Mouse (Mus musculus) limb, embryonic 14.5 days (tissue): ENCODE results near the gene Plekho1. TPM values are rescaled to one million over a fixed set of nuclear protein-coding genes. Genes with fewer than 3 reads are reported as not detected.

Experiments
- ATAC-seq: fragments of 200-750 bp; cut with Nextera tagmentation; 2 replicates; pipeline ENCODE4 v1.8.0; 2017; ENCODE audit warnings: low read depth, moderate number of reproducible peaks, moderate TSS enrichment; ENCODE audit not compliant: low FRiP score
- DNase-seq: peaks from one replicate; pipeline ENCODE4 v3.0.0-alpha.2; 2015; ENCODE audit warnings: low spot score
- H3K27ac ChIP-seq: fragments of 300-500 bp; sonication (generic); replicated peaks from 2 replicates; pipeline ENCODE4 v1.5.1; 2014; ENCODE audit warnings: low read depth, mild to moderate bottlenecking, low read length, moderate library complexity, mixed read lengths
- H3K27me3 ChIP-seq: fragments of 300-500 bp; sonication (generic); 2 replicates; pipeline ENCODE4 v1.6.1; 2014; ENCODE audit warnings: low read length, mixed read lengths; ENCODE audit not compliant: control insufficient read depth, insufficient read depth
- H3K36me3 ChIP-seq: fragments of 300-500 bp; sonication (generic); 2 replicates; pipeline ENCODE4 v1.6.1; 2014; ENCODE audit warnings: mild to moderate bottlenecking, low read length, moderate library complexity, mixed read lengths; ENCODE audit not compliant: control insufficient read depth, insufficient read depth
- H3K4me1 ChIP-seq: fragments of 300-500 bp; sonication (generic); 2 replicates; pipeline ENCODE4 v1.6.1; 2014; ENCODE audit warnings: antibody characterized with exemption, low read length, mixed read lengths; ENCODE audit not compliant: control insufficient read depth, insufficient read depth
- H3K4me2 ChIP-seq: fragments of 300-500 bp; sonication (generic); replicated peaks from 2 replicates; pipeline ENCODE4 v1.6.1; 2014; ENCODE audit warnings: low read depth, mild to moderate bottlenecking, low read length, moderate library complexity; ENCODE audit not compliant: severe bottlenecking
- H3K4me3 ChIP-seq: fragments of 300-500 bp; sonication (generic); replicated peaks from 2 replicates; pipeline ENCODE4 v1.5.1; 2014; ENCODE audit warnings: low read length
- H3K9ac ChIP-seq: fragments of 300-500 bp; sonication (generic); 2 replicates; pipeline ENCODE4 v1.6.1; 2014; ENCODE audit warnings: mild to moderate bottlenecking, low read depth, low read length, moderate library complexity; ENCODE audit not compliant: severe bottlenecking
- H3K9me3 ChIP-seq: fragments of 300-500 bp; sonication (generic); 2 replicates; pipeline ENCODE4 v1.6.1; 2016; ENCODE audit warnings: low read length; ENCODE audit not compliant: control insufficient read depth
- POLR2A ChIP-seq: fragments of 200-500 bp; IDR thresholded peaks from 2 replicates; pipeline ENCODE4 v1.8.0; 2012; ENCODE audit warnings: inconsistent platforms, mild to moderate bottlenecking, moderate library complexity, borderline replicate concordance; ENCODE audit not compliant: insufficient read depth, insufficient read length; ENCODE audit errors: extremely low read depth
- WGBS: fragments of 180-500 bp; shearing (Covaris S2); extraction: QIAGEN DNeasy Blood & Tissue Kit; methylation state at CpG from one replicate; pipeline ENCODE4 v1.1.7; 2014; 5-methylcytosine and 5-hydroxymethylcytosine counted together
- polyA plus RNA-seq, 2 experiments: library from polyadenylated mRNA; depleted of rRNA in 1 of 2; stranded (reverse) in 1 of 2; unstranded in 1 of 2; fragments of >200 nt; fragmentation: Nextera tagmentation in 1 of 2; extraction: Ambion mirVana in 1 of 2; gene quantifications; 2 replicates each; pipeline versions ENCODE4 v1.2.1 to v1.2.3; 2012 to 2014

The Plekho1 gene
- polyA plus RNA-seq, 2 experiments = 38.0 to 120 TPM

GRCm38 (mm10) chr3:96021421-96022128 is 25.8 kb upstream of the Plekho1 start:
- Histone ChIP-seq H3K27me3 (no peaks in the 10 kb centered on the region), H3K4me3 (no peak overlapping the region), H3K27ac (no peak overlapping the region), H3K9ac (no peak overlapping the region), H3K4me1 (no peaks in the 10 kb centered on the region), H3K9me3 (no peaks in the 10 kb centered on the region), H3K36me3 (peaks cover 7% of the 10 kb centered on the region), H3K4me2 (no peak overlapping the region)
- WGBS = 70% methylated on average over 5 of the region's 5 CpGs
- TF ChIP-seq POLR2A = no peak
- no peak for DNase-seq
- ATAC-seq = no peak

DNA sequence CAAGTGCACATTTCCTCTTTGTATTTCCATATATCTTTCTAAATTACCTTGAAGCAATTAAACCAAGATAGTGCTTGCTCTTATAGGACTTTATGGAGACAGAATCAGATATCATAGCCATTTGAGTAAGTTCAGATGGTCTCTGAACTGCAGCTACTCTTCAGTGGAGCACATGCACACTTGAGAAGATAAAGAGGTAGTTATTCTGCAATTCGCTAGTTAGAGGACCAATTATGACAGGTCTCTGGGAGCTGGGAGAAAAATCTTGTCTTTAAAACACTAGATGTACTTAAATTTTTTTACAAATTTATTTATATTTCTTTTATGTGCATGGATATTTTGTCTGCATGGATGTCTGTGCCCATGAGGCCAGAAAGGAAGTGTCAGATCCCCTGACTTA is 24.9 kb upstream of the Plekho1 start:
- H3K4me3 ChIP-seq = no peak overlapping the region
- H3K9ac ChIP-seq = no peak overlapping the region
- no peaks in the 10 kb centered on the region for H3K27me3 ChIP-seq
- WGBS = 96% methylated on average over 1 of the region's 1 CpGs
- ATAC-seq = no peak
- H3K4me2 ChIP-seq = no peak overlapping the region
- no peak overlapping the region for H3K27ac ChIP-seq
- no peak for DNase-seq
- no peak for TF ChIP-seq POLR2A
- no peaks in the 10 kb centered on the region for H3K4me1 ChIP-seq
- H3K36me3 ChIP-seq = peaks cover 7% of the 10 kb centered on the region
- H3K9me3 ChIP-seq = no peaks in the 10 kb centered on the region

GRCm38 (mm10) chr3:96017461-96017860 is 21.7 kb upstream of the Plekho1 start:
- H3K9ac ChIP-seq = no peak overlapping the region
- no peaks in the 10 kb centered on the region for H3K9me3 ChIP-seq
- H3K4me1 ChIP-seq = no peaks in the 10 kb centered on the region
- no peaks in the 10 kb centered on the region for H3K27me3 ChIP-seq
- no peak for TF ChIP-seq POLR2A
- no peak overlapping the region for H3K4me2 ChIP-seq
- no peak overlapping the region for H3K4me3 ChIP-seq
- H3K27ac ChIP-seq = no peak overlapping the region
- ATAC-seq = no peak
- DNase-seq = no peak
- peaks cover 7% of the 10 kb centered on the region for H3K36me3 ChIP-seq
- 71% methylated on average over 5 of the region's 5 CpGs for WGBS

- H3K27me3 ChIP-seq = no peaks in the 10 kb centered on the region
- H3K27ac ChIP-seq = no peak overlapping the region
- H3K9ac ChIP-seq = no peak overlapping the region
- no peak overlapping the region for H3K4me2 ChIP-seq
- DNase-seq = no peak
- H3K9me3 ChIP-seq = no peaks in the 10 kb centered on the region
- no peak overlapping the region for H3K4me3 ChIP-seq
- H3K4me1 ChIP-seq = no peaks in the 10 kb centered on the region
- no peak for ATAC-seq
- WGBS = 93% methylated on average over 2 of the region's 2 CpGs
- H3K36me3 ChIP-seq = peaks cover 7% of the 10 kb centered on the region
- no peak for TF ChIP-seq POLR2A
These were observed 20.6 kb upstream of the Plekho1 start for GRCm38 (mm10) chr3:96016257-96016889.

DNA sequence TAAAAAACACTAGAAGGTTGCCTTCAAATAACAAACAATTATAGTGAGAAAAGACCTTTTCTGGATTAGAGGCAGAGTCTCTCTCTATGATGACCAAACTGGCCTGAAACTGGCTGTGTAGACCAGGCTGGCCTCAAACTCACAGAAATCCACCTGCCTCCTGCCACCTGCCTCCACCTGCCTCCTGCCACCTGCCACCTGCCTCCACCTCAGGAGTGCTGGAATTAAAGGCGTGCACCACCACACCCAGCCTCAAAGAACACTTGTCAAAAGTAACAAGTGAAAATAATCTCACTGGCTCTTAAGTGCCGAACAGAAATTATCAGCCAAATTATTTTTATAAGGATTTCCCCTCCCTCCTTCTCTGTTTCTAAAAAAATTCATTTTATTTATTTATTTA is 19.9 kb upstream of the Plekho1 start:
- DNase-seq = no peak
- TF ChIP-seq POLR2A = no peak
- H3K9me3 ChIP-seq = no peaks in the 10 kb centered on the region
- H3K36me3 ChIP-seq = peaks cover 7% of the 10 kb centered on the region
- no peaks in the 10 kb centered on the region for H3K27me3 ChIP-seq
- no peaks in the 10 kb centered on the region for H3K4me1 ChIP-seq
- WGBS = 94% methylated on average over 2 of the region's 2 CpGs
- no peak for ATAC-seq
- H3K4me3 ChIP-seq = no peak overlapping the region
- no peak overlapping the region for H3K4me2 ChIP-seq
- no peak overlapping the region for H3K27ac ChIP-seq
- no peak overlapping the region for H3K9ac ChIP-seq
